Comparison of ENCODE assay signal across 9 mouse cellular contexts in genomic region chr4:132776764-132777163, GRCm38 (mm10). TPM values are rescaled to one million over a fixed set of nuclear protein-coding genes. Genes with fewer than 3 reads are reported as not detected.
A peak's percentile ranks its signal among the peaks of the same experiment; 100 is the strongest.
DNase-seq lines count a peak whose midpoint lies in the region; ATAC-seq and TF ChIP-seq lines count a peak whose summit lies in the region.
"Had no signal": no experiment of that assay in that cellular context is flagged by ENCODE, and none has a peak within 500 bp of the region (broad histone marks: within the 10 kb centered on the region; RNA-seq: fewer than 3 reads in every experiment).

No protein-coding gene starts in this region.

- no peak overlapping the region for H3K27ac ChIP-seq in intestine, embryonic 14.5 days (ENCODE audit: low read depth)
- no peak overlapping the region for H3K27ac ChIP-seq in intestine, embryonic 16.5 days (ENCODE audit: low read length)
- no peak overlapping the region for H3K27ac ChIP-seq in embryonic fibroblast, embryonic 13.5 days (ENCODE audit: insufficient read depth, low read length)
- H3K27ac ChIP-seq in hindbrain, postnatal 0 days: no peak overlapping the region
- no peak overlapping the region for H3K27ac ChIP-seq in limb, embryonic 11.5 days (replicated peaks; ENCODE audit: low read depth, low read length)
- H3K27ac ChIP-seq: midbrain, embryonic 12.5 days had no signal

- peak; percentile 83 for DNase-seq in intestine, embryonic 14.5 days (ENCODE audit: low spot score)
- DNase-seq in adrenal gland, adult (ENCODE audit: inconsistent age in 2 of 2, low spot score in 1 of 2): peak; percentile 60 to 86
- peak; percentile 74 for DNase-seq in hindbrain, postnatal 0 days (ENCODE audit: low spot score)
- peak; percentile 67 for DNase-seq in limb, embryonic 11.5 days (ENCODE audit: low spot score)
- peak; percentile 66 for DNase-seq in retina, postnatal 1 day
- DNase-seq in thymus, postnatal 25 days: peak; percentile 72

- no peak overlapping the region for H3K9ac ChIP-seq in intestine, embryonic 14.5 days (ENCODE audit: low read length)
- H3K9ac ChIP-seq in intestine, embryonic 16.5 days (ENCODE audit: low read depth, low read length): no peak overlapping the region
- no peak overlapping the region for H3K9ac ChIP-seq in hindbrain, postnatal 0 days (replicated peaks; ENCODE audit: low read length)
- H3K9ac ChIP-seq in limb, embryonic 11.5 days (ENCODE audit: low read length): no peak overlapping the region
- H3K9ac ChIP-seq: midbrain, embryonic 12.5 days had no signal

- no peaks in the 10 kb centered on the region for H3K4me1 ChIP-seq in intestine, embryonic 14.5 days (replicated peaks; ENCODE audit: control insufficient read depth, insufficient read depth, low read length)
- H3K4me1 ChIP-seq in intestine, embryonic 16.5 days (ENCODE audit: control insufficient read depth, insufficient read depth, low read length): no peaks in the 10 kb centered on the region
- H3K4me1 ChIP-seq in embryonic fibroblast, embryonic 13.5 days (ENCODE audit: control insufficient read depth, insufficient read depth, low read length): no peaks in the 10 kb centered on the region
- H3K4me1 ChIP-seq in hindbrain, postnatal 0 days (ENCODE audit: insufficient read depth, low read length): no peaks in the 10 kb centered on the region
- no peaks in the 10 kb centered on the region for H3K4me1 ChIP-seq in limb, embryonic 11.5 days (ENCODE audit: control insufficient read depth, insufficient read depth, low read length)
- H3K4me1 ChIP-seq: midbrain, embryonic 12.5 days had no signal

- H3K36me3 ChIP-seq in intestine, embryonic 14.5 days (ENCODE audit: control insufficient read depth, insufficient read depth, low read length): peaks cover 78% of the 10 kb centered on the region
- H3K36me3 ChIP-seq in intestine, embryonic 16.5 days (ENCODE audit: control insufficient read depth, insufficient read depth, low read length): peaks cover 16% of the 10 kb centered on the region
- H3K36me3 ChIP-seq in hindbrain, postnatal 0 days (ENCODE audit: insufficient read depth, low read length): peaks cover 44% of the 10 kb centered on the region
- H3K36me3 ChIP-seq in limb, embryonic 11.5 days (ENCODE audit: control insufficient read depth, insufficient read depth, low read length): peaks cover 52% of the 10 kb centered on the region

- no peaks in the 10 kb centered on the region for H3K27me3 ChIP-seq in intestine, embryonic 14.5 days (replicated peaks; ENCODE audit: control insufficient read depth, insufficient read depth, low read length)
- no peaks in the 10 kb centered on the region for H3K27me3 ChIP-seq in intestine, embryonic 16.5 days (replicated peaks; ENCODE audit: control insufficient read depth, insufficient read depth, low read length)
- no peaks in the 10 kb centered on the region for H3K27me3 ChIP-seq in hindbrain, postnatal 0 days (ENCODE audit: insufficient read depth, low read length)
- H3K27me3 ChIP-seq in limb, embryonic 11.5 days (ENCODE audit: control insufficient read depth, insufficient read depth, low read length): no peaks in the 10 kb centered on the region
- H3K27me3 ChIP-seq: midbrain, embryonic 12.5 days had no signal

- no peak for ATAC-seq in intestine, embryonic 14.5 days (replicated peaks; ENCODE audit: low FRiP score, low TSS enrichment, low read depth)
- ATAC-seq in intestine, embryonic 16.5 days: no peak
- no peak for ATAC-seq in hindbrain, postnatal 0 days
- no peak for ATAC-seq in limb, embryonic 11.5 days (ENCODE audit: insufficient number of reproducible peaks, low FRiP score, low TSS enrichment, low read depth)

- peak; percentile 69; the same call in 1 of the 2 replicates for TF ChIP-seq CTCF in embryonic fibroblast, embryonic 13.5 days (IDR thresholded peaks at IDR 0.05; ENCODE audit: borderline replicate concordance, insufficient read depth, low read length)
- TF ChIP-seq CTCF in hindbrain, postnatal 0 days (IDR thresholded peaks at IDR 0.05; ENCODE audit: low read depth): peak; percentile 78

- no peaks in the 10 kb centered on the region for H3K9me3 ChIP-seq in intestine, embryonic 14.5 days (ENCODE audit: control insufficient read depth, low read length)
- H3K9me3 ChIP-seq in intestine, embryonic 16.5 days (ENCODE audit: control insufficient read depth, low read length): no peaks in the 10 kb centered on the region
- H3K9me3 ChIP-seq in hindbrain, postnatal 0 days (ENCODE audit: low read length): no peaks in the 10 kb centered on the region
- no peaks in the 10 kb centered on the region for H3K9me3 ChIP-seq in limb, embryonic 11.5 days (ENCODE audit: control insufficient read depth, low read length)
- H3K9me3 ChIP-seq: midbrain, embryonic 12.5 days had no signal

- TF ChIP-seq POLR2A in embryonic fibroblast, embryonic 13.5 days (IDR thresholded peaks at IDR 0.05; ENCODE audit: low read depth, low read length): no peak

- no peak overlapping the region for H3K4me2 ChIP-seq in intestine, embryonic 14.5 days (ENCODE audit: low read length)
- no peak overlapping the region for H3K4me2 ChIP-seq in intestine, embryonic 16.5 days (ENCODE audit: low read depth, low read length)
- no peak overlapping the region for H3K4me2 ChIP-seq in hindbrain, postnatal 0 days (ENCODE audit: low read depth, low read length)
- H3K4me2 ChIP-seq in limb, embryonic 11.5 days (ENCODE audit: low read depth, severe bottlenecking): no peak overlapping the region
- H3K4me2 ChIP-seq: midbrain, embryonic 12.5 days had no signal

- no peak overlapping the region for H3K4me3 ChIP-seq in intestine, embryonic 14.5 days (ENCODE audit: low read depth, low read length)
- no peak overlapping the region for H3K4me3 ChIP-seq in intestine, embryonic 16.5 days (ENCODE audit: low read length)
- H3K4me3 ChIP-seq in embryonic fibroblast, embryonic 13.5 days (ENCODE audit: insufficient read depth, low read length): no peak overlapping the region
- no peak overlapping the region for H3K4me3 ChIP-seq in hindbrain, postnatal 0 days (ENCODE audit: low read length)
- no peak overlapping the region for H3K4me3 ChIP-seq in limb, embryonic 11.5 days (ENCODE audit: low read depth, low read length)
- H3K4me3 ChIP-seq: midbrain, embryonic 12.5 days had no signal

- 84% methylated on average over 5 of the region's 5 CpGs for WGBS in intestine, embryonic 14.5 days
- 86% methylated on average over 5 of the region's 5 CpGs for WGBS in intestine, embryonic 16.5 days
- 89% methylated on average over 5 of the region's 5 CpGs for WGBS in hindbrain, postnatal 0 days
- WGBS in limb, embryonic 11.5 days: 93% methylated on average over 5 of the region's 5 CpGs

RNA-seq across cellular contexts. Expression of gene Rpa2, which starts 8.6 kb away (rescaled TPM):
- 108 and 115 TPM in 2 replicates for polyA plus RNA-seq in intestine, embryonic 14.5 days (2014; fragmentation: Nextera tagmentation; extraction: Ambion mirVana)
- 66.7 and 76.0 TPM in 2 replicates for polyA plus RNA-seq in intestine, embryonic 16.5 days (2015; fragmentation: Nextera tagmentation; extraction: Ambion mirVana)
- polyA plus RNA-seq in embryonic fibroblast, embryonic 13.5 days (2011; ENCODE audit: insufficient read length, low read depth, missing spikeins): 16.9 and 20.2 TPM in 2 replicates
- total RNA-seq in hindbrain, postnatal 0 days (2014; rRNA removed): 30.9 and 31.9 TPM in 2 replicates
- polyA plus RNA-seq in hindbrain, postnatal 0 days (2015; fragmentation: Nextera tagmentation; extraction: Ambion mirVana): 37.5 and 42.4 TPM in 2 replicates
- polyA plus RNA-seq in limb, embryonic 11.5 days (2014; fragmentation: Nextera tagmentation; extraction: Ambion mirVana): 182 and 183 TPM in 2 replicates

RNA-seq across cellular contexts. Expression of gene Themis2, which starts 19.4 kb away (rescaled TPM):
- 2.0 TPM in 2 replicates for polyA plus RNA-seq in intestine, embryonic 14.5 days (2014; fragmentation: Nextera tagmentation; extraction: Ambion mirVana)
- 1.7 TPM in 2 replicates for polyA plus RNA-seq in intestine, embryonic 16.5 days (2015; fragmentation: Nextera tagmentation; extraction: Ambion mirVana)
- 0.16 TPM in 1 of 2 replicates, not detected in the other for polyA plus RNA-seq in embryonic fibroblast, embryonic 13.5 days (2011; ENCODE audit: insufficient read length, low read depth, missing spikeins)
- total RNA-seq in hindbrain, postnatal 0 days (2014; rRNA removed): 0.78 and 0.79 TPM in 2 replicates
- 0.28 and 0.35 TPM in 2 replicates for polyA plus RNA-seq in hindbrain, postnatal 0 days (2015; fragmentation: Nextera tagmentation; extraction: Ambion mirVana)
- 0.45 and 0.57 TPM in 2 replicates for polyA plus RNA-seq in limb, embryonic 11.5 days (2014; fragmentation: Nextera tagmentation; extraction: Ambion mirVana)

RNA-seq across cellular contexts. Expression of gene Smpdl3b, which starts 19.7 kb away (rescaled TPM):
- 7.4 and 7.8 TPM in 2 replicates for polyA plus RNA-seq in intestine, embryonic 14.5 days (2014; fragmentation: Nextera tagmentation; extraction: Ambion mirVana)
- 5.1 and 6.0 TPM in 2 replicates for polyA plus RNA-seq in intestine, embryonic 16.5 days (2015; fragmentation: Nextera tagmentation; extraction: Ambion mirVana)
- polyA plus RNA-seq in embryonic fibroblast, embryonic 13.5 days (2011; ENCODE audit: insufficient read length, low read depth, missing spikeins): 2.7 and 2.9 TPM in 2 replicates
- total RNA-seq in hindbrain, postnatal 0 days (2014; rRNA removed): 0.47 and 1.0 TPM in 2 replicates
- polyA plus RNA-seq in hindbrain, postnatal 0 days (2015; fragmentation: Nextera tagmentation; extraction: Ambion mirVana): 0.98 and 1.4 TPM in 2 replicates
- polyA plus RNA-seq in limb, embryonic 11.5 days (2014; fragmentation: Nextera tagmentation; extraction: Ambion mirVana): 4.3 and 4.6 TPM in 2 replicates

RNA-seq across cellular contexts. Expression of gene Xkr8, which starts 44.4 kb away (rescaled TPM):
- 4.0 and 7.8 TPM in 2 replicates for polyA plus RNA-seq in intestine, embryonic 14.5 days (2014; fragmentation: Nextera tagmentation; extraction: Ambion mirVana)
- polyA plus RNA-seq in intestine, embryonic 16.5 days (2015; fragmentation: Nextera tagmentation; extraction: Ambion mirVana): 3.3 and 3.4 TPM in 2 replicates
- 5.3 and 10.2 TPM in 2 replicates for polyA plus RNA-seq in embryonic fibroblast, embryonic 13.5 days (2011; ENCODE audit: insufficient read length, low read depth, missing spikeins)
- 5.6 and 6.2 TPM in 2 replicates for total RNA-seq in hindbrain, postnatal 0 days (2014; rRNA removed)
- 5.0 and 7.3 TPM in 2 replicates for polyA plus RNA-seq in hindbrain, postnatal 0 days (2015; fragmentation: Nextera tagmentation; extraction: Ambion mirVana)
- 4.2 and 7.6 TPM in 2 replicates for polyA plus RNA-seq in limb, embryonic 11.5 days (2014; fragmentation: Nextera tagmentation; extraction: Ambion mirVana)
